In genomic region chr4:149574391-149574821, GRCm38 (mm10) we compare ENCODE assay signal across 14 mouse cellular contexts. TPM values are rescaled to one million over a fixed set of nuclear protein-coding genes. Genes with fewer than 3 reads are reported as not detected.
DNase-seq lines count a peak whose midpoint lies in the region; ATAC-seq and TF ChIP-seq lines count a peak whose summit lies in the region.
"Had no signal": no experiment of that assay in that cellular context is flagged by ENCODE, and none has a peak within 500 bp of the region (broad histone marks: within the 10 kb centered on the region; RNA-seq: fewer than 3 reads in every experiment).

No protein-coding gene starts in this region.

- H3K4me2 ChIP-seq in kidney, embryonic 15.5 days = no peak overlapping the region
- H3K4me2 ChIP-seq: lung, embryonic 14.5 days had no signal

- H3K4me3 ChIP-seq in kidney, adult 2 months (ENCODE audit: insufficient read depth, low read depth, low read length) = no peak overlapping the region
- H3K4me3 ChIP-seq in kidney, embryonic 15.5 days (replicated peaks) = no peak overlapping the region
- H3K4me3 ChIP-seq: midbrain, embryonic 10.5 days had no signal

- no peak overlapping the region for H3K27ac ChIP-seq in kidney, adult 2 months (ENCODE audit: insufficient read depth, low read depth, low read length)
- no peak overlapping the region for H3K27ac ChIP-seq in kidney, embryonic 15.5 days
- H3K27ac ChIP-seq: midbrain, embryonic 10.5 days had no signal

- peaks cover 15% of the 10 kb centered on the region; the same call in 1 of the 2 replicates for H3K4me1 ChIP-seq in kidney, adult 2 months (ENCODE audit: control insufficient read depth, insufficient read depth, low read length)
- H3K4me1 ChIP-seq in kidney, embryonic 15.5 days = peaks cover 18% of the 10 kb centered on the region

- no peaks in the 10 kb centered on the region for H3K27me3 ChIP-seq in kidney, adult 2 months (replicated peaks; ENCODE audit: control insufficient read depth, insufficient read depth, low read length)
- H3K27me3 ChIP-seq in kidney, embryonic 15.5 days = peaks cover 13% of the 10 kb centered on the region; the same call in 1 of the 2 replicates

- H3K9ac ChIP-seq in kidney, embryonic 15.5 days = no peak overlapping the region
- H3K9ac ChIP-seq: forebrain, postnatal 0 days; lung, embryonic 14.5 days had no signal

- ATAC-seq in kidney, embryonic 15.5 days (replicated peaks; ENCODE audit: low FRiP score) = no peak
- ATAC-seq: activated CD4-positive, CD25-positive, alpha-beta regulatory T cell, adult 4 months; forebrain, postnatal 0 days had no signal

- H3K36me3 ChIP-seq in kidney, adult 2 months (ENCODE audit: control insufficient read depth, insufficient read depth, low read length) = no peaks in the 10 kb centered on the region
- no peaks in the 10 kb centered on the region for H3K36me3 ChIP-seq in kidney, embryonic 15.5 days
- H3K36me3 ChIP-seq: midbrain, embryonic 10.5 days had no signal

- 79% methylated on average over 14 of the region's 14 CpGs for WGBS in kidney, adult 2 months
- WGBS in kidney, embryonic 15.5 days = 63% methylated on average over 14 of the region's 14 CpGs

- H3K9me3 ChIP-seq in kidney, embryonic 15.5 days (replicated peaks) = no peaks in the 10 kb centered on the region
- H3K9me3 ChIP-seq: midbrain, embryonic 10.5 days had no signal

- DNase-seq in kidney, adult 2 months = peak; percentile 62
- peak; percentile 13 to 41 for DNase-seq in adrenal gland, adult 18-20 months (ENCODE audit: low spot score in 2 of 2)
- peak; percentile 70 for DNase-seq in gastrocnemius, postnatal 25 days
- peak; percentile 43 for DNase-seq in kidney, postnatal 10 days
- no peak for DNase-seq in cerebellum, adult 11-12 months
- no peak for DNase-seq in embryo, embryonic 9.5 days (ENCODE audit: extremely low spot score)
- no peak for DNase-seq in adipocyte (ENCODE audit: low spot score)
- DNase-seq: cerebellum, adult 18-20 months; forebrain, postnatal 0 days; lung, embryonic 14.5 days; right cerebral cortex, adult 18-20 months had no signal

- TF ChIP-seq POLR2A in kidney, adult 2 months (IDR thresholded peaks at IDR 0.05; ENCODE audit: low read depth, low read length) = no peak

- TF ChIP-seq CTCF in kidney, adult 2 months (conservative IDR thresholded peaks at IDR 0.05; ENCODE audit: insufficient read depth, insufficient read length, low read depth, low read length) = no peak

RNA-seq across cellular contexts. Expression of gene Clstn1, which starts 11.9 kb away (rescaled TPM):
- 44.9 and 46.3 TPM in 2 replicates for polyA plus RNA-seq in kidney, adult 2 months (2012; rRNA removed)
- 36.7 and 41.8 TPM in 2 replicates for polyA plus RNA-seq in kidney, embryonic 15.5 days (2015; fragmentation: Nextera tagmentation; extraction: Ambion mirVana)
- total RNA-seq in adrenal gland, adult 18-20 months (2021) = 100 to 1,000 TPM; 104 to 106 TPM
- total RNA-seq in gastrocnemius, postnatal 25 days (2021) = 10 to 100 TPM; 29.0 to 29.1 TPM

RNA-seq across cellular contexts. Expression of gene Ctnnbip1, which starts 56.4 kb away (rescaled TPM):
- 20.5 and 24.4 TPM in 2 replicates for polyA plus RNA-seq in kidney, adult 2 months (2012; rRNA removed)
- polyA plus RNA-seq in kidney, embryonic 15.5 days (2015; fragmentation: Nextera tagmentation; extraction: Ambion mirVana) = 62.1 and 64.8 TPM in 2 replicates
- 10 to 100 TPM; 16.2 to 25.1 TPM for total RNA-seq in adrenal gland, adult 18-20 months (2021)
- total RNA-seq in gastrocnemius, postnatal 25 days (2021) = 10 to 100 TPM; 24.7 to 29.6 TPM

Comparison
In these comparisons a context has a peak if more than half of its experiments do, and no peak if none do; other contexts are left out.
1. DNase-seq: peak in kidney, adult 2 months (single experiment), adrenal gland, adult 18-20 months (2 of 2), gastrocnemius, postnatal 25 days (single experiment) and kidney, postnatal 10 days (single experiment); none in cerebellum, adult 11-12 months (single experiment), embryo, embryonic 9.5 days (single experiment) and adipocyte (single experiment).